Mouse (Mus musculus) midbrain, embryonic 16.5 days (tissue): ENCODE results near the gene Gsto1. TPM values are rescaled to one million over a fixed set of nuclear protein-coding genes. Genes with fewer than 3 reads are reported as not detected.

Experiments used
- ATAC-seq: fragments of 200-750 bp; cut with Nextera tagmentation; 2 replicates; pipeline ENCODE4 v1.8.0; 2017; ENCODE audit warnings: moderate TSS enrichment
- H3K27ac ChIP-seq: fragments of 300-500 bp; sonication (generic); 2 replicates; pipeline ENCODE4 v1.5.1; 2014; ENCODE audit warnings: mild to moderate bottlenecking, low read length, mixed read lengths
- H3K27me3 ChIP-seq: fragments of 300-500 bp; sonication (generic); 2 replicates; pipeline ENCODE4 v1.6.1; 2014; ENCODE audit warnings: low read depth, low read length, mixed read lengths; ENCODE audit not compliant: control insufficient read depth, insufficient read depth
- H3K36me3 ChIP-seq: fragments of 300-500 bp; sonication (generic); 2 replicates; pipeline ENCODE4 v1.6.1; 2014; ENCODE audit warnings: mild to moderate bottlenecking, low read length, moderate library complexity, mixed read lengths; ENCODE audit not compliant: control insufficient read depth, insufficient read depth
- H3K4me1 ChIP-seq: fragments of 300-500 bp; sonication (generic); 2 replicates; pipeline ENCODE4 v1.6.1; 2014; ENCODE audit warnings: mild to moderate bottlenecking, low read length, mixed read lengths; ENCODE audit not compliant: control insufficient read depth, insufficient read depth
- H3K4me2 ChIP-seq: fragments of 300-500 bp; sonication (generic); 2 replicates; pipeline ENCODE4 v1.6.1; 2014; ENCODE audit warnings: mild to moderate bottlenecking, low read length, mixed read lengths
- H3K4me3 ChIP-seq: fragments of 300-500 bp; sonication (generic); 2 replicates; pipeline ENCODE4 v1.5.1; 2014; ENCODE audit warnings: low read depth, mild to moderate bottlenecking, low read length, moderate library complexity, mixed read lengths
- H3K9ac ChIP-seq: fragments of 300-500 bp; sonication (generic); 2 replicates; pipeline ENCODE4 v1.6.1; 2014; ENCODE audit warnings: low read depth, low read length, mixed read lengths
- H3K9me3 ChIP-seq: fragments of 300-500 bp; sonication (generic); replicated peaks from 2 replicates; pipeline ENCODE4 v1.6.1; 2014; ENCODE audit warnings: mild to moderate bottlenecking, low read length, mixed read lengths; ENCODE audit not compliant: control insufficient read depth, poor library complexity, severe bottlenecking
- WGBS: fragments of 180-500 bp; shearing (Covaris S2); extraction: QIAGEN DNeasy Blood & Tissue Kit; methylation state at CpG from one replicate; pipeline ENCODE4 v1.1.7; 2014; 5-methylcytosine and 5-hydroxymethylcytosine counted together
- polyA plus RNA-seq: library from polyadenylated mRNA; unstranded; fragments of >200 nt; fragmentation: Nextera tagmentation; extraction: Ambion mirVana; gene quantifications from 2 replicates; pipeline ENCODE4 v1.2.1, GENCODE M21; 2015

The Gsto1 gene
- polyA plus RNA-seq, 1 experiment from 2014 or later: 155 TPM

GRCm38 (mm10) chr19:47882151-47882881, 27.5 kb downstream of the Gsto1 start:
- peak; percentile 70 for ATAC-seq
- Histone ChIP-seq H3K4me1 (no peaks in the 10 kb centered on the region), H3K4me2 (no peak overlapping the region), H3K27ac (no peak overlapping the region), H3K4me3 (no peak overlapping the region), H3K9me3 (no peaks in the 10 kb centered on the region), H3K36me3 (no peaks in the 10 kb centered on the region), H3K9ac (no peak overlapping the region), H3K27me3 (no peaks in the 10 kb centered on the region)
- WGBS: 30% methylated on average over 11 of the region's 11 CpGs

GRCm38 (mm10) chr19:47882882-47883254, 28.1 kb downstream of the Gsto1 start:
- peak; percentile 23; the same call in 1 of the 2 replicates for ATAC-seq
- WGBS: 62% methylated on average over 9 of the region's 9 CpGs
- H3K4me2 ChIP-seq: no peak overlapping the region
- H3K9me3 ChIP-seq: no peaks in the 10 kb centered on the region
- H3K4me1 ChIP-seq: no peaks in the 10 kb centered on the region
- H3K9ac ChIP-seq: no peak overlapping the region
- no peaks in the 10 kb centered on the region for H3K36me3 ChIP-seq
- no peak overlapping the region for H3K4me3 ChIP-seq
- no peaks in the 10 kb centered on the region for H3K27me3 ChIP-seq
- H3K27ac ChIP-seq: no peak overlapping the region

GRCm38 (mm10) chr19:47884296-47885085, 29.7 kb downstream of the Gsto1 start:
- no peak overlapping the region for H3K27ac ChIP-seq
- ATAC-seq: no peak
- no peaks in the 10 kb centered on the region for H3K4me1 ChIP-seq
- WGBS: 82% methylated on average over 13 of the region's 13 CpGs
- no peaks in the 10 kb centered on the region for H3K36me3 ChIP-seq
- no peak overlapping the region for H3K4me2 ChIP-seq
- no peaks in the 10 kb centered on the region for H3K9me3 ChIP-seq
- H3K4me3 ChIP-seq: no peak overlapping the region
- no peak overlapping the region for H3K9ac ChIP-seq
- no peaks in the 10 kb centered on the region for H3K27me3 ChIP-seq

- no peak overlapping the region for H3K4me3 ChIP-seq
- no peak for ATAC-seq
- no peaks in the 10 kb centered on the region for H3K36me3 ChIP-seq
- H3K27ac ChIP-seq: no peak overlapping the region
- no peaks in the 10 kb centered on the region for H3K9me3 ChIP-seq
- H3K4me2 ChIP-seq: no peak overlapping the region
- H3K4me1 ChIP-seq: no peaks in the 10 kb centered on the region
- H3K9ac ChIP-seq: no peak overlapping the region
- whole genome bisulfite sequencing: 70% methylated on average over 7 of the region's 7 CpGs
- no peaks in the 10 kb centered on the region for H3K27me3 ChIP-seq
These were observed 30.5 kb downstream of the Gsto1 start for GRCm38 (mm10) chr19:47885191-47885743.

- WGBS: 88% methylated on average over 11 of the region's 11 CpGs
- no peaks in the 10 kb centered on the region for H3K27me3 ChIP-seq
- no peak overlapping the region for H3K4me2 ChIP-seq
- H3K9me3 ChIP-seq: no peaks in the 10 kb centered on the region
- no peak overlapping the region for H3K4me3 ChIP-seq
- no peak overlapping the region for H3K27ac ChIP-seq
- no peak overlapping the region for H3K9ac ChIP-seq
- ATAC-seq: no peak
- no peaks in the 10 kb centered on the region for H3K36me3 ChIP-seq
- no peaks in the 10 kb centered on the region for H3K4me1 ChIP-seq
These were observed 31.1 kb downstream of the Gsto1 start for GRCm38 (mm10) chr19:47885886-47886285.

- Histone ChIP-seq H3K4me2 (no peak overlapping the region), H3K36me3 (no peaks in the 10 kb centered on the region), H3K4me3 (no peak overlapping the region), H3K9me3 (no peaks in the 10 kb centered on the region), H3K4me1 (no peaks in the 10 kb centered on the region), H3K27me3 (no peaks in the 10 kb centered on the region), H3K27ac (no peak overlapping the region), H3K9ac (no peak overlapping the region)
- WGBS: 91% methylated on average over 7 of the region's 7 CpGs
- ATAC-seq: no peak
These were observed 31.8 kb downstream of the Gsto1 start for GRCm38 (mm10) chr19:47886617-47887016.

- 93% methylated on average over 10 of the region's 10 CpGs for WGBS
- no peak overlapping the region for H3K4me2 ChIP-seq
- no peak for ATAC-seq
- H3K27me3 ChIP-seq: no peaks in the 10 kb centered on the region
- H3K4me1 ChIP-seq: no peaks in the 10 kb centered on the region
- no peak overlapping the region for H3K9ac ChIP-seq
- H3K9me3 ChIP-seq: no peaks in the 10 kb centered on the region
- H3K36me3 ChIP-seq: no peaks in the 10 kb centered on the region
- H3K27ac ChIP-seq: no peak overlapping the region
- no peak overlapping the region for H3K4me3 ChIP-seq
These were observed 32.6 kb downstream of the Gsto1 start for GRCm38 (mm10) chr19:47887417-47887816.

GRCm38 (mm10) chr19:47888037-47888436, 33.3 kb downstream of the Gsto1 start:
- H3K27ac ChIP-seq: no peak overlapping the region
- 93% methylated on average over 8 of the region's 8 CpGs for WGBS
- H3K4me3 ChIP-seq: no peak overlapping the region
- no peak for ATAC-seq
- no peak overlapping the region for H3K4me2 ChIP-seq
- no peaks in the 10 kb centered on the region for H3K27me3 ChIP-seq
- no peak overlapping the region for H3K9ac ChIP-seq
- H3K9me3 ChIP-seq: no peaks in the 10 kb centered on the region
- H3K4me1 ChIP-seq: no peaks in the 10 kb centered on the region
- no peaks in the 10 kb centered on the region for H3K36me3 ChIP-seq
